Mouse (Mus musculus) forebrain, embryonic 15.5 days (tissue): ENCODE measurements around the gene Eng. TPM values are rescaled to one million over a fixed set of nuclear protein-coding genes. Genes with fewer than 3 reads are reported as not detected.

ENCODE experiments used
- ATAC-seq: fragments of 200-750 bp; cut with Nextera tagmentation; replicated peaks from 2 replicates; pipeline ENCODE4 v1.8.0; 2017; ENCODE audit warnings: mild to moderate bottlenecking, moderate TSS enrichment, moderate library complexity
- H3K27ac ChIP-seq: fragments of 300-500 bp; sonication (generic); replicated peaks from 2 replicates; pipeline ENCODE4 v1.5.1; 2015; ENCODE audit warnings: mild to moderate bottlenecking, inconsistent platforms
- H3K27me3 ChIP-seq: fragments of 300-500 bp; sonication (generic); 2 replicates; pipeline ENCODE4 v1.6.1; 2015; ENCODE audit warnings: inconsistent platforms
- H3K36me3 ChIP-seq: fragments of 300-500 bp; sonication (generic); 2 replicates; pipeline ENCODE4 v1.6.1; 2015; ENCODE audit warnings: mild to moderate bottlenecking, inconsistent platforms
- H3K4me1 ChIP-seq: fragments of 300-500 bp; sonication (generic); 2 replicates; pipeline ENCODE4 v1.6.1; 2015; ENCODE audit warnings: inconsistent platforms
- H3K4me2 ChIP-seq: fragments of 300-500 bp; sonication (generic); replicated peaks from 2 replicates; pipeline ENCODE4 v1.6.1; 2015; ENCODE audit warnings: mild to moderate bottlenecking, inconsistent platforms
- H3K4me3 ChIP-seq: fragments of 300-500 bp; sonication (generic); 2 replicates; pipeline ENCODE4 v1.5.1; 2015; ENCODE audit warnings: mild to moderate bottlenecking, inconsistent platforms
- H3K9ac ChIP-seq: fragments of 300-500 bp; sonication (generic); replicated peaks from 2 replicates; pipeline ENCODE4 v1.6.1; 2015; ENCODE audit warnings: mild to moderate bottlenecking, inconsistent platforms
- H3K9me3 ChIP-seq: fragments of 300-500 bp; sonication (generic); 2 replicates; pipeline ENCODE4 v1.6.1; 2016; ENCODE audit warnings: inconsistent platforms
- WGBS: fragments of 180-500 bp; shearing (Covaris S2); methylation state at CpG from one replicate; pipeline ENCODE4 v1.1.7; 2015; ENCODE audit warnings: mixed read lengths; 5-methylcytosine and 5-hydroxymethylcytosine counted together
- polyA plus RNA-seq: library from polyadenylated mRNA; unstranded; fragments of >200 nt; fragmentation: Nextera tagmentation; extraction: Ambion mirVana; gene quantifications from 2 replicates; pipeline ENCODE4 v1.2.1, GENCODE M21; 2015

Eng gene
- polyA plus RNA-seq, 1 experiment from 2014 or later, result 23.4 TPM

DNA sequence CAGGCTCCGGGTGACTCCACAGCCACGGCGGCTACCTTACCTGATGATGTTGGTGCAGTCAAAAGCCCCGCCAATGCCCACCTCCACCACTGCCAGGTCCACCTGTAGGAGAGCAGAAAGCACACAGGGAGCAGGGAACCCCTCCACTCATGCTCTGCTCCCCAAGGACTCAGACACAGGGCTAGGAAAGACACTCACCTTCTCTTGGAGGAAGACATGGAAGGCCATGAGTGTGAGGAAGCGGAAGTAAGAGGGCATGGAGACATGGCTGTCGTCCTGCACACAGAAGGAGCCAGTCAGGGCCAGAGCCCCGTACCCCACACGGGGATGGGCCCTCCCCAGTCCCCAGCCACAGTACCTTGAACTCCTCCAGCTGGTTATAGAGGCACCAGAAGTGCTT, 41.2 kb downstream of the Eng start:
- no peaks in the 10 kb centered on the region for H3K9me3 ChIP-seq
- H3K4me2 ChIP-seq, result no peak overlapping the region
- peaks cover 28% of the 10 kb centered on the region; the same call in 1 of the 2 replicates for H3K36me3 ChIP-seq
- H3K27ac ChIP-seq, result no peak overlapping the region
- no peak for ATAC-seq
- H3K4me1 ChIP-seq, result peaks cover 3% of the 10 kb centered on the region
- H3K27me3 ChIP-seq, result no peaks in the 10 kb centered on the region
- 96% methylated on average over 8 of the region's 8 CpGs for WGBS
- H3K4me3 ChIP-seq, result no peak overlapping the region
- H3K9ac ChIP-seq, result no peak overlapping the region

DNA sequence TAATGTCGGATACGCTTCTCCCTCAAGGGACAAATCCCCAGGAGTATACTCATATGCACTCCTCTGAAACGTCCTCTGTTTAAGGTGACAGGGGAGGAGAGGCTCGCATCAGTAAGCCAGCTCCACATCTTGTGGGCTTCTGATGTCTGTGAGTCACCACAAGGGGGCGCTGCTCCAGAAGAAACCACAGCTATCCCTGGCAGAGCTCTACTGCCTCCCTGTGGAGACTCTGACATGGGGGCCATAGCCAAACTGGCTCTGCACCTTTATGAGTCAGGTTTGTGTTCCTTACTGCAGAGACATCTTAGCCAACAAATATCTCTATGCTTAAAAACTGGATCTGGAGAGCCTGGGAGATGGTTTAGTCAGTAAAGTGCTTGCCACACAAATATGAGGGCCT, 43.0 kb downstream of the Eng start:
- no peak overlapping the region for H3K27ac ChIP-seq
- peaks cover 15% of the 10 kb centered on the region for H3K4me1 ChIP-seq
- H3K9me3 ChIP-seq, result no peaks in the 10 kb centered on the region
- WGBS, result 23% methylated on average over 5 of the region's 5 CpGs
- no peak overlapping the region for H3K4me2 ChIP-seq
- ATAC-seq, result no peak
- no peak overlapping the region for H3K4me3 ChIP-seq
- no peak overlapping the region for H3K9ac ChIP-seq
- H3K27me3 ChIP-seq, result no peaks in the 10 kb centered on the region
- H3K36me3 ChIP-seq, result peaks cover 18% of the 10 kb centered on the region; the same call in 1 of the 2 replicates

GRCm38 (mm10) chr2:32691041-32691440, 44.6 kb downstream of the Eng start:
- Histone ChIP-seq H3K27me3 (no peaks in the 10 kb centered on the region), H3K27ac (no peak overlapping the region), H3K9me3 (no peaks in the 10 kb centered on the region), H3K36me3 (peaks cover 9% of the 10 kb centered on the region; the same call in 1 of the 2 replicates), H3K4me2 (no peak overlapping the region), H3K4me1 (peaks cover 15% of the 10 kb centered on the region), H3K4me3 (no peak overlapping the region), H3K9ac (no peak overlapping the region)
- WGBS, result 89% methylated on average over 11 of the region's 11 CpGs
- no peak for ATAC-seq

GRCm38 (mm10) chr2:32692496-32692895, 46.1 kb downstream of the Eng start:
- no peak overlapping the region for H3K9ac ChIP-seq
- no peak overlapping the region for H3K4me3 ChIP-seq
- peaks cover 15% of the 10 kb centered on the region for H3K4me1 ChIP-seq
- H3K27me3 ChIP-seq, result no peaks in the 10 kb centered on the region
- H3K9me3 ChIP-seq, result no peaks in the 10 kb centered on the region
- H3K4me2 ChIP-seq, result 0 out of 2 replicates have a peak overlapping the region, but pooled peaks have one; percentile 84
- H3K36me3 ChIP-seq, result no peaks in the 10 kb centered on the region
- H3K27ac ChIP-seq, result no peak overlapping the region
- ATAC-seq, result no peak
- WGBS, result 92% methylated on average over 14 of the region's 14 CpGs

- no peaks in the 10 kb centered on the region for H3K9me3 ChIP-seq
- ATAC-seq, result no peak
- H3K27ac ChIP-seq, result 0 out of 2 replicates have a peak overlapping the region, but pooled peaks have one; percentile 72
- H3K4me2 ChIP-seq, result peak overlapping the region; percentile 84
- H3K4me3 ChIP-seq, result peak overlapping the region; percentile 77
- no peaks in the 10 kb centered on the region for H3K36me3 ChIP-seq
- H3K27me3 ChIP-seq, result no peaks in the 10 kb centered on the region
- 15% methylated on average over 7 of the region's 7 CpGs for WGBS
- peaks cover 15% of the 10 kb centered on the region for H3K4me1 ChIP-seq
- peak overlapping the region; percentile 86 for H3K9ac ChIP-seq
Measured at GRCm38 (mm10) chr2:32693282-32693681, 46.9 kb downstream of the Eng start.

GRCm38 (mm10) chr2:32693823-32694411, 47.5 kb downstream of the Eng start:
- Histone ChIP-seq H3K27me3 (no peaks in the 10 kb centered on the region), H3K4me2 (peak overlapping the region; percentile 84), H3K9ac (peak overlapping the region; percentile 86), H3K4me3 (peak overlapping the region; percentile 77), H3K36me3 (no peaks in the 10 kb centered on the region), H3K9me3 (no peaks in the 10 kb centered on the region), H3K4me1 (peaks cover 15% of the 10 kb centered on the region), H3K27ac (peak overlapping the region; percentile 72)
- under 1% methylated on average over 51 of the region's 51 CpGs for WGBS
- ATAC-seq, result peak; percentile 99

DNA sequence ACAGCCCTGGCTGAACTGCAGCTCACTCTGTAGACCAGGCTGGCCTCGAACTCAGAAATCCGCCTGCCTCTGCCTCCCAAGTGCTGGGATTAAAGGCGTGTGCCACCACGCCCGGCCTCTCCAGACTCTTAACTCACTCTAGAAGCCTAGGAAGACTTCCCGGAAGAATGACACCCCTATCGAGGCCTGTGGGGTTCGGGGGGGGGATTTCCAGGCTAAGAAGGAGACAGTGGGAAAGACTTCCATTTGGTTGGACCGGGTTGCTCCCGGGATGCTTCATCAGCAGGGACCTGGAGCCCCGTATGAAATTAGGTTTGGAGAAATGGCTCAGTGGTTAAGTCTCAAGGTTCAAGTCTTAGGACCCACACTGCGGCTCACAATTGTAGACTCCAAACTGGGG, 48.3 kb downstream of the Eng start:
- H3K9me3 ChIP-seq, result no peaks in the 10 kb centered on the region
- peak overlapping the region; percentile 71 for H3K27ac ChIP-seq
- 86% methylated on average over 12 of the region's 12 CpGs for WGBS
- no peak for ATAC-seq
- peaks cover 15% of the 10 kb centered on the region for H3K4me1 ChIP-seq
- no peaks in the 10 kb centered on the region for H3K27me3 ChIP-seq
- no peaks in the 10 kb centered on the region for H3K36me3 ChIP-seq
- peak overlapping the region; percentile 56; the same call in 1 of the 2 replicates for H3K9ac ChIP-seq
- H3K4me2 ChIP-seq, result peak overlapping the region; percentile 84
- H3K4me3 ChIP-seq, result peak overlapping the region; percentile 77

GRCm38 (mm10) chr2:32699680-32700079, 53.3 kb downstream of the Eng start:
- Histone ChIP-seq H3K4me1 (no peaks in the 10 kb centered on the region), H3K27ac (no peak overlapping the region), H3K9me3 (no peaks in the 10 kb centered on the region), H3K4me2 (no peak overlapping the region), H3K9ac (no peak overlapping the region), H3K36me3 (peaks cover 18% of the 10 kb centered on the region), H3K4me3 (no peak overlapping the region), H3K27me3 (no peaks in the 10 kb centered on the region)
- WGBS, result 88% methylated on average over 6 of the region's 6 CpGs
- ATAC-seq, result no peak

DNA sequence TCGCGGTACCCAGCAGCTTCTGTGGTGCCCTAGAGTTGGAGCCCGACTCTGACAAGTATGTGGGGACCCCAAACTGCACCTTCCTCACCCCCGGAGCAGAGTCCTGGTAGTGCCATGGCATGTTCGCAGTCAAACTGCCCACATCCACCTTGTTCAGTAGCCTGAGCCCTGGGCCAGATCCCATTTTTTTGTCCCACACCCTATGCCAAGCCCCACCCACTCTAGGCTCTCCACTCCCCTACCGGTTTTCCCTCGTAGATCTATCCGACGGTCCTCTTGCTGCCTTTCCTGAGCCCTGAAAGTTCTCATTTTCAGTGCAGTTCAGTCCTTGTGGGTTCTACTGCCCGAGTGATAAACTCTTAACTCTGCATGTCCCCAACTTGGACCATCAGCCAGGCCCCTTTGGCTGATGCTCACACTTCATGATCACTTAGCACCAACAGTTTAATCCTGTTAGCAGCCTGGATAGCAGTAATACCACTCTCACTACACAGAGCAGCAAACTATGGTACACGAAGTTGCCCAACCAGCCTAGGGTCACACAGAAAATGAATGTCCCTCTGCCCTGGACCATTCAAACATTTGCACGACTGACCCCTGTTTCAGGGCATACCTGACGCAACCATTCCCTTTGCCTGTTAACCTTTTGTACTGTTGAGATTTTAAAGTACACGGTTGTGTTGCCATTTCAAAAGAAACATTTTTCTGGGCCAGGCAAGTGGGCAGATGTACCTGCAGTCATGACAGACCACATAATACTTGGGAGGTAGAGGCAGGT, 54.8 kb downstream of the Eng start:
- Histone ChIP-seq H3K4me3 (no peak overlapping the region), H3K4me2 (no peak overlapping the region), H3K9me3 (no peaks in the 10 kb centered on the region), H3K27ac (no peak overlapping the region), H3K27me3 (no peaks in the 10 kb centered on the region), H3K36me3 (peaks cover 31% of the 10 kb centered on the region), H3K9ac (no peak overlapping the region), H3K4me1 (no peaks in the 10 kb centered on the region)
- WGBS, result 90% methylated on average over 14 of the region's 14 CpGs
- ATAC-seq, result no peak

DNA sequence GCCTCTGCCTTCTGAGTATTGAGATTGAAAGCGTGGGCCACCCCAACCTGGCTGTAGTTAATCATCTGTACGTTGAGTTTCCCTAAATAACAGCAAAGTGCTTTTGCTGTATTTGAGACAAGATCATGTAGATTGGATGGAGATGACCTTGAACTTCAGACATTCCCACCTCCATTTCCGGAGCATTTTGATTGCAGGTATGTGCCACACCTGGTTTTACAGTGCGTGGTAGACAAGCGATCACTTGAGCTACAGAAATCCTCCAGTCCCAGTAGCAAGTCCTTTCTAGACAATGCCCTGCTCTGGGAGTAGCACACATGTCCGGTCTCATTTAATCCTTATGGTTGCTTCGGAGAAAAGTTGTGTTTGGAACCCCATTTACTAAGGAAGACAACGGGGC, 56.7 kb downstream of the Eng start:
- no peak for ATAC-seq
- Histone ChIP-seq H3K9me3 (no peaks in the 10 kb centered on the region), H3K9ac (no peak overlapping the region), H3K27ac (no peak overlapping the region), H3K36me3 (peaks cover 49% of the 10 kb centered on the region), H3K4me2 (no peak overlapping the region), H3K4me1 (no peaks in the 10 kb centered on the region), H3K4me3 (no peak overlapping the region), H3K27me3 (no peaks in the 10 kb centered on the region)
- 94% methylated on average over 8 of the region's 8 CpGs for WGBS

- WGBS, result 81% methylated on average over 2 of the region's 2 CpGs
- H3K27me3 ChIP-seq, result no peaks in the 10 kb centered on the region
- H3K4me2 ChIP-seq, result no peak within 1 kb of the TSS
- no peak for ATAC-seq
- peaks cover 57% of the 10 kb centered on the region for H3K36me3 ChIP-seq
- H3K4me3 ChIP-seq, result no peak within 1 kb of the TSS
- no peak within 1 kb of the TSS for H3K9ac ChIP-seq
- no peaks in the 10 kb centered on the region for H3K4me1 ChIP-seq
- H3K27ac ChIP-seq, result no peak within 1 kb of the TSS
- H3K9me3 ChIP-seq, result no peaks in the 10 kb centered on the region
Measured at GRCm38 (mm10) chr2:32704021-32704421, 57.6 kb downstream of the Eng start, which contains the start of gene Fpgs. Gene Fpgs, minus strand, starts transcription at chr2:32704145.

DNA sequence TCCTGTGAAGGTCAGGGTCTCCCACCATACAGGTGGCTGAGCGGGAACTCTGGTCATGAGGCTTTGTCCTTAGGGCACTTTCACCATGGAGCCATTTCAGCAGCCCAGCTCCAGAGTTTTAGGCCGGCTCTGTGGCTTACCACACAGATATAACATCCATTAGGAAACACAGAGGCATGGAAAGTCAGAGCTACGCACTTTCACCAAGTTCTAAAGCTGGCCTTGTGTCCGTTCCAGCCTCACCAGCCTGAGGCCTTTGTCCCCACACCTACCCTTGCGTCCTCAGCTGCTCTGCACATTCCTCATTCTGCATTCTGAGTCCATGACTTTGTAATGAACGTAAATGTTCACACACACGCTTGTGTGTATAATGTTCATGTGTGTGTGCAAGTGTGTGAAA, 58.6 kb downstream of the Eng start:
- Histone ChIP-seq H3K9me3 (no peaks in the 10 kb centered on the region), H3K27ac (no peak overlapping the region), H3K4me2 (no peak overlapping the region), H3K27me3 (no peaks in the 10 kb centered on the region), H3K4me1 (no peaks in the 10 kb centered on the region), H3K36me3 (peaks cover 67% of the 10 kb centered on the region), H3K4me3 (no peak overlapping the region), H3K9ac (no peak overlapping the region)
- 88% methylated on average over 7 of the region's 7 CpGs for WGBS
- ATAC-seq, result no peak
